Mouse (Mus musculus): ENCODE data around the gene Casp6.

Casp6 gene

GRCm38 (mm10) chr3:129923581-129923980 lies 22.4 kb downstream of the Casp6 start:
- DNase-seq, result no peak

GRCm38 (mm10) chr3:129925861-129926260 lies 24.6 kb downstream of the Casp6 start:
- DNase-seq, result no peak

- no peak for DNase-seq
Measured at GRCm38 (mm10) chr3:129930213-129930778, 29.1 kb downstream of the Casp6 start.

GRCm38 (mm10) chr3:129932443-129932842 lies 31.2 kb downstream of the Casp6 start:
- no peak for DNase-seq

GRCm38 (mm10) chr3:129936561-129936960 lies 35.3 kb downstream of the Casp6 start:
- DNase-seq, result no peak

- no peak for DNase-seq
Measured at GRCm38 (mm10) chr3:129937848-129938247, 36.6 kb downstream of the Casp6 start.

- DNase-seq, result no peak
Measured at GRCm38 (mm10) chr3:129939058-129939457, 37.8 kb downstream of the Casp6 start.

GRCm38 (mm10) chr3:129940780-129941179 lies 39.6 kb downstream of the Casp6 start:
- DNase-seq, result no peak

- no peak for DNase-seq
Measured at GRCm38 (mm10) chr3:129941291-129941690, 40.1 kb downstream of the Casp6 start.

- no peak for DNase-seq
Measured at GRCm38 (mm10) chr3:129943813-129944212, 42.6 kb downstream of the Casp6 start.

- no peak for DNase-seq
Measured at GRCm38 (mm10) chr3:129946217-129946914, 45.1 kb downstream of the Casp6 start.

- DNase-seq, result no peak
Measured at GRCm38 (mm10) chr3:129948359-129948758, 47.1 kb downstream of the Casp6 start.

GRCm38 (mm10) chr3:129949158-129949773 lies 48.0 kb downstream of the Casp6 start:
- no peak for DNase-seq

GRCm38 (mm10) chr3:129953296-129953695 lies 52.1 kb downstream of the Casp6 start:
- no peak for DNase-seq

GRCm38 (mm10) chr3:129962533-129962932 lies 61.3 kb downstream of the Casp6 start:
- no peak for DNase-seq
